Mouse (Mus musculus): ENCODE data around the gene Pitpna.

The Pitpna gene

DNA sequence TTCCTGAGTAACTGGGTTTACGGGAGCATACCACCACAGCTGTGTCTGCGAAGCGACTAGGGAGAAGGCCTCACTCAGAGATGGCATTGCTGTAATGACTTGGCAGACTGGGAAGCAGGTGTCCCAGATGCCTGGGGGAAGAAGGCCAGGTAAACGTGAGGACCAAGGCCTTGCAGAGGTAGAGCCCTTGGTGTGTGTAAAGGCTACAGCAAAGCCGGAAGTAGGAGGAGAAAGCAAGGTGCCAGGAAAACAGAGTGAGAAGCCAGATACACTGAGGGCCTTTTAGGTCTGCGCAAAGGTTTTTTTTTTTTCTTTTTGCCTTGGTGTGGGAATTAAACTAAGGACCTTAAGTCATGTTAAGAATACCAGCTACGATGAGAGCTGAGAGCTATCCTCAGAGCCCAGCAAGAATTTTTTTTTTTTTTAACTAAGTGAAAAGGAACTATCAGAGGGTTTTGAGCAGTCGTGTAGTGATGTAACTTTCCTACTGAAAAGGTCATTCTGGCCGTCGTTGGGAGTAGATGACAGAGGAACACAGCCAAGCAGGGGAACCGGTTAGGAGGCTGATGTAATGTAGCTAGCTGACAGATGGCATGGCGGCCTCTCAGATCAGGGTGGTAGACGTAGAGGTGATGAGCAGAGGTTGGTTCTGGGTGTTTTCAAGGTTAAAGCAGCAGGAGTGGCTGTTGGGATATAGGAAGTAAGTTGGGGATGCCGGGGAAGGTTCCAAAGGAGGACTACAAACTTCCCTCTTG lies 71.3 kb downstream of the Pitpna start:
- DNase-seq = no peak

DNA sequence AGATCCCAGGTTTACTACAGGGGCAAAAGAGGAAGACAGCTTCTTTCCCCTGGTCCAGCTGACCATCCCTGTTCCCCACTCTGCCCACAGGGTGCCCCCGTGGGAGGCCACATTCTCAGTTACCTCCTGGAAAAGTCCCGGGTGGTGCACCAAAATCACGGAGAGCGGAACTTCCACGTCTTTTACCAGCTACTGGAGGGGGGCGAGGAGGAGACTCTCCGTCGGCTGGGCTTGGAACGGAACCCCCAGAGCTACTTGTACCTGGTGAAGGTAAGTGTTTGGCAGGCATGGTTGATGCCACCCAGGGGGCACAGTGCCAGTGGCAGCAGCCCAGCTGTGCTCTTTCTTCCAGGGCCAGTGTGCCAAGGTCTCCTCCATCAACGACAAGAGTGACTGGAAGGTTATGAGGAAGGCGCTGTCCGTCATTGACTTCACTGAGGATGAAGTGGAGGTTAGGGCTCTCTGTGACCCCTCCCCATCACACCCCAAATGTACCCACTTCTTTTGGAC lies 72.2 kb downstream of the Pitpna start:
- no peak for DNase-seq

DNA sequence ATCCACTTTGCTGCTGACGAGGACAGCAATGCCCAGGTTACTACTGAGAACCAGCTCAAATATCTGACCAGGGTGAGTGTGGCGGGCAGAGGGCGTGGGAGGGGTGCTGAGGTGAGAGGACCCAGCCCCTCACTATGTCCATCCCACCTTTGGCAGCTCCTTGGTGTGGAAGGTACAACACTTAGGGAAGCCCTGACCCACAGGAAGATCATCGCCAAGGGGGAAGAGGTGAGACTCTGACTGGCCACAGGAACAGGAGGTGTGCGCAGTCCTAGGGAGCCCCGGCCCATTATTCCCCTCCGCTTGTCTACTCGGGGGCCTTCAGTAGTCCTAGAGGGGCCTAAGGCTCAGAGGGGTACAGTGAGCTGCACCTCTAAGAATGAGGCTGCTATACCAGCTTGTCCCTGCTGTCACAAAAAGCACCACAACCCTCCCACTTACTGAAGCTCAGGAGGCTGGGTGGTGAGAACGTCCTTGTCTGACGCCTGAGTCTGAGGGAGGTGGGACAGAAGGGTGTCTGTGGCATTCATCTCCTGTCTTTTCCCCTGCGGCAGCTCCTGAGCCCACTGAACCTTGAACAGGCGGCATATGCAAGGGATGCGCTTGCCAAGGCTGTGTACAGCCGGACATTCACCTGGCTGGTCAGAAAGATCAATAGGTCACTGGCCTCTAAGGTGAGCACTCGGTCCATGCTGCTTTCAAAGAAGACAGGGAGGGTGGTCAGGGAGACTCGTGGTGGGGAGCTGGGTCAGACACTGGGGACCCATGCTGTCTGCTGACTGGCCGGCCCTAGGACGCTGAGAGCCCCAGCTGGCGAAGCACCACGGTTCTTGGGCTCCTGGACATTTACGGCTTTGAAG lies 73.3 kb downstream of the Pitpna start:
- DNase-seq = no peak

DNA sequence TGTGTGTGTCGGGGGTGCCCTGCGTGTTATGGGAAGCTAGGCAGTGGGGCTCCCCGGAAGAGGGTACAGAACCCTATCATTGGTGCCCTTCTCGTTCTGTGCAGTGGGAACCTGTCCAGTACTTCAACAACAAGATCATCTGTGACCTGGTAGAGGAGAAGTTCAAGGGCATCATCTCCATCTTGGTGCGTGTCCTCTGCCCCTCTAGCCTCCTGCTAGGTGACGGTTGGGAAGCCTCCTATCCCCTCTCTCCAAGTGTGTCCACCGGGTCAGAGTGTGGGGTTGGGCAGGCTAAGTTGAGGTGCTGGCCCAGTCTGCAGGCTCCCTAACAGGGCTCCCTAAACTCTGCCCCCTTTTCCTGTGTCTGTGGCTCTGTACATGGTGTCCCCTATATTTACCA lies 74.2 kb downstream of the Pitpna start:
- no peak for DNase-seq

DNA sequence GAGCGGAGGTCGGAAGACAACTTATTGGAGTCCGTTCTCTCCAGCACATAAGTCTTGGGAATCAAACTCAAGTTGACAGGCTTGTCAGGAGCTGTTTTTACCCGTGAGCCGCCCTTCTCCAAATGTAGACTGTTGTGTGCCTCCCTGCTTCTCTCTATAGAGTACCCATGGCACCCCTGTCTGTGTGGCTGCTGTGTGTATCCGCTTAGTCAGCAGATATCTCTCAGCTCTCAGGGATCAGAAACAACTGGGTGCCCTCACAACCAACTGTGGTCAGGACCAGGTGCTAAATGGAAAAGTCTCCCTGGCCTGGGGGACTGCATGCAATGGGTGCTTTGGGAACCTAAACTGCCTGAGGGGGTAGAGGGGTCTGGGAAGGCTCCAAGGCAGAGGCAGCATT lies 78.4 kb downstream of the Pitpna start:
- DNase-seq = no peak

DNA sequence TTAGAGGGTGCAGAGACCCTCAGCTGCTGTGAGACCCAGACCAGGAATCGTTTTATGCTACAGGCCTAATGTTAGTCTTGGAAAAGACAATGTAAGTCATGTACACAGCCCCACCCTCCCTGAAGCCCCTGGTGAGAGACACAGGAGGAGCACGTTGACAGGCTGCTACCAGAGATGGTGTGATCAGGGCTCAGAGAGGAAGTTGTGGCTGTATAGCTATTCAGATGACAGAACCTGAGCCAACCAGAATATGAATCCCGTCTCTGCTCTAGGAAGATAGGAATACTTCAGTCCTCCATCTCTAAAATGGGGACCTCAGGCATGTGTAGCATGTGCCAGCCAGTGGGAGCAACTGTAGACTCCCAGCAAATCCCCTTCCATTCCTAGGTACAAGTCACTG lies 80.7 kb downstream of the Pitpna start:
- no peak for DNase-seq

DNA sequence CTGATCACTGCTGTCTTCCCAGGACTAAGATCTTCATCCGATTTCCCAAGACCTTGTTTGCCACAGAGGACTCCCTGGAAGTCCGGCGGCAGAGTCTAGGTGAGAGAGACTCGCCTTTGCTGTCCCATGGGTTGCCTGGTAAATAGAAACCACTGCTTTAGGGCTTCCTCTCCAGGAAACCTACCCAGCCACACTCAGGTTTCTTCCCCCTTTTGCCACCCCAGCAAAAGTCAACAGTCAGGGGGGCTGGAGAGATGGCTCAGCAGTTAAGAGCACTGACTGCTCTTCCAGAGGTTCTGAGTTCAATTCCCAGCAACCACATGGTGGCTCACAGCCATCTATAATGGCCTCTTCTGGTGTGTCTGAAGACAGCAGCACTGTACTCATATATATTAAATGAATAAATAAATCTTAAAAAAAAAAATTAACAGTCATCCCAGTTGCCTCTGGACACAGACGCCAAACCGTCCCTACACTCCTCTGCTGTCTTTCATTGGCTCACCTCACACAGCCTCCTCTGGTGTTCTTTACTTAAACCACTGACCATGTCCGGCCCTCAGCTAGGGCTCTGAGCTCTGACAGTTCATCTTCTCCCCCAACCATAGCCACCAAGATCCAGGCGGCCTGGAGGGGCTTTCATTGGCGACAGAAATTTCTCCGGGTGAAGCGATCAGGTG lies 81.4 kb downstream of the Pitpna start:
- no peak for DNase-seq

DNA sequence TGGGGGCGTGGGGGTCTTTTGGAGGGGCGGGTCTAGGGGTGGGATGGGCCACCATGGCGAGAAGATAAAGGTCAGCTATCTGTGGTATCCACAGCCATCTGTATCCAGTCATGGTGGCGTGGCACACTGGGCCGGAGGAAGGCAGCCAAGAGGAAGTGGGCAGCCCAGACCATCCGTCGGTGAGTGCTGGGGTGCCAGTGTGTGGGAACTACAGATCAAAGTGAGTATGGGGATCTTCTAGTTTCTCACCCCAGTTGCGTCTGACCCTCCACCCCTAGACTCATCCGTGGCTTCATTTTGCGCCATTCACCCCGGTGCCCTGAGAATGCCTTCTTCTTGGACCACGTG lies 81.9 kb downstream of the Pitpna start:
- DNase-seq = no peak

DNA sequence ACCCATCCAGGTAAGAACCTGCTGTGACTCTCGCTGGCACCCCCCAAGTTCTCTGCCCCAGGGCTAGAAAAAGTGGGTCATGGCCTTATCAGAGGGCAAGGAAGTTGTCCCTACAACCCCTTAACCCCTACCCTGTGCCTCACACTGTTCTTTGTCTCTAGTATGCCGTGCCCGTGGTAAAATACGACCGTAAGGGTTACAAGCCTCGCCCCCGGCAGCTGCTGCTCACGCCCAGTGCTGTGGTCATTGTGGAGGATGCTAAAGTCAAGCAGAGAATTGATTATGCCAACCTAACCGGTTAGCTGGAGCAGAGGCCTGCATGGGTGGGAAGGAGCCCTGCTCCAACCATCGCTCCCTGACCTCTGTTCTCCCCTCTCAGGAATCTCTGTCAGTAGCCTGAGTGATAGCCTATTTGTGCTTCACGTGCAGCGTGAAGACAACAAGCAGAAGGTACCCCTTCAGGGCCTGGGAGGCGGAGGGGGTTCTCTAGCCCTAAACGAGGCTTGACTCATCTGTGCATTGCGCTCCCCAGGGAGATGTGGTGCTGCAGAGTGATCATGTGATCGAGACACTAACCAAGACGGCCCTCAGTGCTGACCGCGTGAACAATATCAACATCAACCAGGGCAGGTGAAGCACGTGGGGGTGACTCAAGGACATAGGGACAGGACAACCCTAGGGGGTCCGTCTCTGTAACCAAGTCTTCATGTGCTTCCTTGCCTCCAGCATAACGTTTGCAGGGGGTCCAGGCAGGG lies 83.7 kb downstream of the Pitpna start:
- DNase-seq = no peak

DNA sequence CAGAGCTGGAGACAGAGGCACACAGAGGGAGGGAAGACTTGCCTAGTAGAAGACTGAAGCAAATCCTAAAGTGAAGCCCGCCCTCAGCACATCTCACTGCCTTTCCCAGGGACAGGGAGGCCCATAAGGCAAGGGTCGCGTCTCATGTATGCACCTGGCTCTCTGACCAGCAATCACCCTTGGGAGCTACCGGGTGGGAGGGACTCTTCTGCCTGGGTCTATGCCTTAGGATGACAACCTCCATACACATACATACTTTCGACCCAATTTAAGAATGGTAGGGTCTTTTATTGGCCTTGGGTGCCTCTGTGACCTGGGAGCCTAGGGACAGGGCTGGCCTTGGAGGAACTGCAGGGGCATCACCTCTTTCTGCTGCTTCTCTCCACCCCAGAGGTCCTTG lies 85.5 kb downstream of the Pitpna start:
- DNase-seq = no peak

DNA sequence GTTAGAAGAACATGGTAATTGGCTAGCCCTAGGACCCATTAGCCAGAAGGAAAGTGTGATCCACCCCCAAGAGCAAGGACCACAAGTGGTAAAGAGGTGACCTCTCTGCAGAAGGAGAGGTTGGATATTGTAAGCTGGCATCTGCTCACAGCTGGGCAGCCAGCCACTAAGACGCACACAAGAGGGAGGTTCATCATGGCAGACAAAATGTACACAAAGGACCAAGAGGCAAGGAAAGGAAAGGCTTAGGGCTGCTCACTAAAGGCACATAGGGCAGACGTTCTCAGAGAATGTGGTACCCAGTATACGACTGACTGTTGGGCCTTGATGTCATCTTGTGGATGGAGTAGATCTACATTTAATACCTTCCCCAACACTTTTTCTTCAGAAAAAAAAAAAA lies 87.0 kb downstream of the Pitpna start:
- no peak for DNase-seq

DNA sequence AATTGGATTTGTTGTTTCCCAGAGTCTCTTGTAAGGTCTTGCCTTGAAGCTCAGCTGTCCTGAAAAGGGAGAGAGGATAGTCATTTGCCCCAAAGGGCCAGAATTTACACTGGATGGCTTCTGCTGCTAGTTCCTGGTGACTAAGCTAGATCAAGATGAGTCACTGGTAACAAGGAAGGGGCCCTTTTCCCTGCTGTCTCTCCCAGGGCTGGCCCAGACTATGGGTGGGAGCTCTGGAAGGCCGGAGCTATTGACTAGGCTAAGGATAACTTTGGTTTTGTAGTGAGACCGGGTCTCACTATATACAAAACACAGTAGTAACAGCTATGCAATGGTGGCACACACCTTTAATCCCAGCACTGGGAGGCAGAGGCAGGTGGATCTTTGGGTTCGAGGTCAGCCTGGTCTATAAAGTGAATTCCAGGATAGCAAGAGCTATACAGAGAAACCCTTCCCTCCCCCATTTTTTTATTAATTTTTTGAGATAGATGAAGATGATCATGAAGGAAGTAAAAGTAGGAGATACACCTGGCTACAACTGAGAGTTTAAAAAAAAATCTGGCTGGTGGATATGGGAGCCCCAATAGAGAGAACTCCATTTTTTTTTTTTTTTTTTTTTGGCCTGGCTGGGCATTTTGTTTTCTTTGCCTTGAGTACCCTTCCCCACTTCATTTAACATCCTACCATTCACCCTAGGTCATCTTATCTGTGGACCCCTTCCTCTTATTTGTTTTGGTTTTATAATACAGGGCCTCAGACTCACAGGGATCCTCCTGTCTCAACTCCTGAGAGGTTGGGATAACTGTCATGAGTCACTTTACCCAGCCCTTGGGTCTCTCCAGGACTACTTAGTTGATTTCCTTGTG lies 90.2 kb downstream of the Pitpna start:
- DNase-seq = no peak
